Mouse (Mus musculus): ENCODE measurements at regions not wholly inside any gene's neighbourhood (a gene's known extent, or its start where the extent isn't known, plus 50 kb on each side); places are given as distances from the start of the nearest gene placed in this dataset.
A peak's percentile ranks its signal among the peaks of the same experiment; 100 is the strongest.

DNA sequence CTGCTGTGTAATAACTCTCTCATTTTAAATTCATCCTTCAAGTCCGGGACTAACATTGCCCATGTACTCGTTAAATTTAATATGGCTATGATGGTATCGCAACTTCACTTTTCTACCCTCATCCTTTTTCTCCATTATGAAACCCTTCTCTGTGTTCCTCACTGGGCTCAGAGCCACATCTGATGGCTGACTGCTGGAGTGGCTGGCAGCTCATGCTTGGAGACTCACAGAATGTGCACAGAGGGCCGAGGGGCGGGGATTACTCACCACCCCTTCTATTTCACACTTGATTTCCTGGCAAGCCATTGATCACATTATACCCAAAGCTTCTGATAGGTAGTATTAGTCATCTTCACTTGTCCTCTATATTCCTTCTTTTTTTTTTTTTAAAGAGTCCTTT, 81.1 kb upstream of the Vwde start:
- no peak for DNase-seq (ENCODE audit: low read depth)

DNA sequence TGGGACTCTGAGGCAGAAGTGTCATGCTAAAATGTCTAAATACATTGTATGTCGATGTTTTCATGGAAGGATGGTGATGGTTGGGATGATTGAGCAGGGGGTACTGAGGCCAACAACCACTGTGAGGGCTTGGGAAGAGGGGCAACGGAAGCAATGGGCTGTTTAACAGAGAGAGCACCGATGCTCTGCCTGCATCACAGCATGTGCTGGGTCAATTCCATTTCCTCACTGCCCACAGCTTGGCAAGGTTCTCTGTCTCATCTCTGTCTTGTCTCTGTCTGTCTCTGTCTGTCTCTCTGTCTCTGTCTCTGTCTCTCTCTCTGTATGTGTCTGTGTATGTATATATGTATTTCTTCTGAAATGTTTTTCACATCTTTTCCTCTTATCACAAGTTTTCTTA, 73.4 kb upstream of the Vwde start:
- no peak for DNase-seq (ENCODE audit: low read depth)

DNA sequence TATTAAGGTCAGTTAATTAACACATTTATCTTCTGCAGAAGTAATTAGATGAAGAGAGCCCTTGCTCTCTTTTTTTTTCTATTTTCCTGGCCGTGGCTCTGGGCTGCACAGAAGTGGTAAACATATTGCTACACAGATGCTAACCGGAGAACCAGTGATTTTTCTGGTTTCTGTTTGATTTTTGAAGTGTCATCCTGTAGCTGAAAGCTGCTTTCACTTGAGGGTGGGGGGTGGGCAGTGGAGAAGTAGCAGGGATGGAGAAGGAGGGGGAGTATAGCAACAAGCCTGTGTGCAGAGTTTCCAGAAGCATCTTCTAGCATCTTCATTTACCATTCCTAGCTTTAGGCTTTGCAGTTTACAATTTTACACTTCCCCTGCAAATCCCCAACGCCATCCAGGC, 72.3 kb upstream of the Vwde start:
- no peak for DNase-seq (ENCODE audit: low read depth)

DNA sequence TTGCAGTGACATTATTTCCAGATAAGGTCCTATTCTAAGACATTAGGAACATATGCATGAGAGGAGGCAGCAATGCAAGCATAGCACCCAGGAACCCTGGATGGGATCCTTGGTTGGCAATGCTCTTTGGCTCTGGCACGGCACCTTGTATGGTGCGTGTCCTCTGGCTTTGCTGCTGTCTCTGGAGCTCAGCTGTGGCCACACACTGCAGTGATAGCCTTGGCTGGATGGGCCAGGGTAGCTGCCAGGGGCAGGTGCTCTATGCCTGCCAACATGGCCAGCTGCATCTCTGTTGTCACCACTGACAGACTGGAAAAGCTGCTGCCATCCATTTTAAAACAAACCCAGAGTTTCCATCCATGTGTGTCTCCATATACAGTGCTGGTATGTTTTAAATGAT, 71.3 kb upstream of the Vwde start:
- no peak for DNase-seq (ENCODE audit: low read depth)

DNA sequence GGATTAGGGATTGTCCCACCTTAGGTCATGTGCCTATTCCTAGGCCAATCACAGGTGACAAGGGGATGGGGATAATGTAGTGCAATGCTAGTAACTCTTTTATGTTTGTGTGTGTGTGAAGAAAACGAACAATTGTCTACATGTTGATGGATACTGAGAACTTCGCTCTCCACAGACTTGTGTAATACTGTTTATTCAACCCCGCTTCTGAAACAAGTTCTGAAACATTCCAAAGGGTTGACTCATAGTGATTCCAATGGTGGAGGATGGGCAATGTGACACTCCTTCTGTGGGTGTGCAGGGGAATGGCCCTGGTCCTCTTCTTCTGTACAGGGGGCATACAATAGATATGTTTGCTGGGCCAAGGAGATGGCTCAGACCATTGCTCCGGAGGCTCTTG, 69.6 kb upstream of the Vwde start:
- DNase-seq (ENCODE audit: low read depth): no peak

DNA sequence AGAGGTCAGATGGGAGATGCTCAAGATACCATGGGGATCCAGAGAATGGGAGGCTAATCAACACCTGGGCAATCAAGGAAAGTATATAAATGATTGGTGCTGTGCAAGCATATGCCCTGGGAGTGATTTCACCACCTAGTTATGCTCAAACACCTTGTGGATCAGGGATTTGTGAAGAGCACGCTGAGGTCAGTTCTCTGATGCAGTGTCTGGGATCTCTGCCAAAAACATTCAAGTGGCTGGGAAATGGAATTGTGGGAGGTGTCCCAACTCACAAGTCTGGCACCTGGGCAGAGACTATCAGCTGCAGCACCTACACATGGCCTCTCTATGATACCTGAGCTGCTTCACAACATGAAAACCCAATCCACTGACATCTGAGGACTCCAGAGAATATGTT, 63.7 kb upstream of the Vwde start:
- DNase-seq (ENCODE audit: low read depth): no peak

DNA sequence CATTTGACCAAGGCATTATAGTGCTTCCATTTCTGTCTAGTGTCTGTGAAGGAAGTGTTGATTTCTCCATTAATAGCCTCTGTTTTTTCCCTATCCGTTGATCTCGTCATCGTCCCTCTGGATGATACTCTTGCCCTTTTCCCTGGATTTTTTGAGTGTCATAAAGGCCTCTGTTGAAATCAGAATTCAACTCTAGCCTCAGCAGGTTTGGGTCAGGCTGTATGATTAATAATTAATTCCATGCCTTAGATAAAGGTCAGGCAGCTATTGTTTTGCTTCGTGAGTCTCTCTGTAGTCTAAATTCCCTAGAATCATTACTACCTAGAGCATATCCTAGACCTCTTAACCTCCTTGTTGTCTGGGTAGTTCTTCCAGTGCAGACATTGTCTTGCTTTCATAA, 63.0 kb upstream of the Vwde start:
- no peak for DNase-seq (ENCODE audit: low read depth)

DNA sequence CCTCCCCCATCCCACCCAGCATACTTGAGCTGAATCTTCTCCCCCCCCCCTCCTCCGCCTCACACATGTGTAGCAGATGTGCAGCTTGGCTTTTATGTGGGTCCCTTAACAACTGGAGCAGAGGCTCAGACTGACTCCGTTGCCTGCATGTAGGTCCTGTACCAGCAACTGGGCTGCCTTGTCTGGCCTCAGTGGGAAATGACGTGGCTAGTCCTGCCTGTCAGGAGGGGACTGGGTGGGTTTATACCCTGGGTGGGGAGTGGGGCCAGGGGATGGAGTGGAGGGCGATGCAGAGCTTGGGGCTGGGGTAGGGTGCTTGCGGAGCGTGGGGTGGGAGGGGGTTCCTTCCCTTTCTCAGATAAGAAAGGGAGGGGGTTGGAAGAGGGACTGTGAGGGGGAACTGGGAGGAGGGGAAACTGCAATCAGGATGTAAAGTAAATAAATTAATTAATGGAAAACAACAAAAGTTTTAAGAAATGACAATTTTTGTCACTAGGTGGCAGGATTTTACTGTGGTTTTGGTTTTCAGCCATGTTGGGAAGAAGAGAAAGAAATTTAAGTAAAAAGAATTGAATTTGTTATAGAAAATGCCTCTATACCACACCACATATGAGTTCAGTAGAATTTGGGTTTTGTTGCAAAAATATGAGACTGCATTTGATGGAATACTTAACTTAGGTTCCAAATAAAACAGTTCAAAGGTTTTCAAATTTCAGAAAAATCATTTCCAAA, 61.9 kb upstream of the Vwde start:
- DNase-seq (ENCODE audit: low read depth): no peak

DNA sequence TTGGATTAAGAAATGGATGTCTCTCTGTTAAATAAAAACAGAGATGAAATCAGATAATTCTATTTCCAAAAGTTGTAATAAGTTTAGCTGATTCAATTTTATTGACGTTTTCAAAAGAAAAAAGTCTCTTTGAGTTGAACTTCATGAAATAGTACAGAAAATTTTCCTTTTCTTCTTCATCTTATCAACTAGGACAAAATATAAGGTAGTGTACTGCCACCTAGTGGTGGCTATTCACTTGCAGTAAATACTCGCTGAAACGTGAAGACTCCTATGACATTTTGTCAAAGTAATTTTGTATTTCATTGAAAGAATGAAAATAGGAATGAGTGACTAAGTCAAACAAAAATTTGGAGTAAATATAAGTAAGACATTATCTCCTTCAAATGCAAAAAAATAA, 56.1 kb upstream of the Vwde start:
- DNase-seq (ENCODE audit: low read depth): peak; percentile 59
